Mouse (Mus musculus): ENCODE data around the gene Arxes1. TPM values are rescaled to one million over a fixed set of nuclear protein-coding genes. Genes with fewer than 3 reads are reported as not detected.
"Not testable (repeated sequence)": the region's sequence is repeated elsewhere in the genome, so short reads cannot be mapped to it uniquely, and the experiment has no call there.

The Arxes1 gene
- polyA plus RNA-seq, 1 experiment from 2014 or later = 95.2 TPM

GRCm38 (mm10) chrX:136051219-136051618 lies 18.1 kb downstream of the Arxes1 start:
- no peak for ATAC-seq
- no peak overlapping the region for H3K9ac ChIP-seq (replicated peaks)
- H3K4me1 ChIP-seq (replicated peaks) = no peaks in the 10 kb centered on the region
- H3K27ac ChIP-seq = no peak overlapping the region
- H3K4me3 ChIP-seq (replicated peaks) = no peak overlapping the region
- no peaks in the 10 kb centered on the region for H3K27me3 ChIP-seq
- H3K9me3 ChIP-seq = no peaks in the 10 kb centered on the region
- H3K36me3 ChIP-seq = no peaks in the 10 kb centered on the region
- no peak overlapping the region for H3K4me2 ChIP-seq (replicated peaks)
- WGBS = 74% methylated on average over 2 of the region's 2 CpGs

DNA sequence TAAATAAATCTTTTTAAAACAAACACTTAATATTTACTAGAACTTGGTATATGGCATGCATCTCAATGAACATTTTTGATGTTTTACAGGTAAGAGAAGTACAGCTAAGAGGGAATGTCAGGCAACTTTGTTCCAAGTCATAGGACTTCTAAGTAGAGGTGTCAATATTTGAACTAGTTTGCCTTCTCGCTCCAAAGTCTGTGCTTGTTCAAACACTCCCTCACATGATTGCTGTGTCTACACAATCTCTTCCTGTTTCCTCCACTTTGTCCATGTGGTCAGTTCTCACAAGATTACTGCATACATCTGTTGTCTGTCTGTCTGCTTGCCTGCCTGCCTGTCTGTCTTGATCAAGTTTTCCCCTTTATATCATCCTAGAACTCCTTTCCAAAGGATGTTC lies 27.5 kb downstream of the Arxes1 start:
- ATAC-seq = no peak
- no peak overlapping the region for H3K4me3 ChIP-seq (replicated peaks)
- no peak overlapping the region for H3K4me2 ChIP-seq (replicated peaks)
- WGBS = 85% methylated on average over 1 of the region's 1 CpGs
- peaks cover 6% of the 10 kb centered on the region; the same call in 1 of the 2 replicates for H3K27me3 ChIP-seq
- H3K27ac ChIP-seq = no peak overlapping the region
- no peaks in the 10 kb centered on the region for H3K36me3 ChIP-seq
- H3K4me1 ChIP-seq (replicated peaks) = no peaks in the 10 kb centered on the region
- no peak overlapping the region for H3K9ac ChIP-seq (replicated peaks)
- no peaks in the 10 kb centered on the region for H3K9me3 ChIP-seq

DNA sequence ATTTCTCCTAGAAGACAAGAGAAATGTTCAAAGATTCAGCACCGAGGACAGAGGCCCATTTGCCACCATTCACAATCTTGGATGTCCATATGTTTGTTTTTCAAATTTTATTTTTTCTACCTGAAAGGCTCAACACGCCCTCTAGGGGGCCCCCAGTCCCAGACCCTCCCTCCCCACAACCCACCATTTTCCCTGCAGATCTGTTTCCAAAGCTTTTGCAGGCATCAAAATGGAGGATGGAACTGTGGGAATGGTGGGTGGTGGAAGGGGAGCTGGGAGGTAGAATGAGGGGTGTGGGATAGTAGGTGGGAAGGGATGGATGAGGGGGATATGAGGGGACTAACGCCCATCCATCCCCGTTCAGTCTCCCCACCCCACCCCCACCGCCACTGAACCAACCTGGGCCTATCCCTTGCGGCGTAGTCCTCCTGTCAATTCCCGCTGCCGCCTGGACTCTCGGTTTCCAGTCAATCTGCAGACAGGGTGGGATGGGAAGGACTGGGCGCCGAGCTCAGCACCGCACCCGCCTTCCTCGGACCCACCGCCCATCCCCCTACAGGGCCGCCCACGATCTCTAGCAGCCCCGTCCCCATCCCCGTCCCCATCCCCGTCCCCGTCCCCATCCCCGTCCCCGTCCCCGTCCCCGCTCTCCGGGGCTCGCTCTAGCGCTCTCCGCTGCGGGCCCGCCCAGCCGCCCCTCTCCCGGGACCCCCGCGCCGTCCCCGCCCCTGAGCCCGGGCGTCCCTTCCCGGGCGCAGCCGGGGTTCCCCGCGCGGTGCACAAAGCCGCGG lies 34.2 kb downstream of the Arxes1 start:
- H3K36me3 ChIP-seq; H3K4me1 ChIP-seq (replicated peaks); H3K27me3 ChIP-seq; H3K9me3 ChIP-seq: not testable (repeated sequence)
- peak; percentile 84 for ATAC-seq
- WGBS = 21% methylated on average over 10 of the region's 48 CpGs
- Histone ChIP-seq H3K4me3 (replicated peaks) (peak overlapping the region; percentile 49), H3K27ac (peak overlapping the region; percentile 81), H3K9ac (replicated peaks) (peak overlapping the region; percentile 73), H3K4me2 (replicated peaks) (peak overlapping the region; percentile 56)

DNA sequence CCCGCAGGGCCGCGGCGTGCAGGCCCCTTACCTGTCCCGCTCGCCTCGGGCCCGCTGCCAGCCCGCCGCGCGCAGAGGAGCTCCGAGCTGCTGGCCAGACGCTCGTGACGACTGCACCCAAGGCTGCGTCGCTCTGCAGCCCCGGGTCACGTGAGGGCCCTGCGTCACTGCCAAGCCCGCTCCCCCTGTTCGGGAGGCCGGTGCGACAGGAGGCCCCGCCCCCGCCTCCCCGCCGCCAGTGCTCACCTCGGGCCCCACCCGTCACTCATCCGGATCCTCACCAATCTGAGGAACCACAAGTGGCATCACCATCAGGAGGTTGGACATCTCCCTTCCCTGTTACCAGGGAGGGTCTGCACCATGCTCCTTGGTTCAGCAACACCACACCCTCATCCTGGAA lies 34.9 kb downstream of the Arxes1 start, which contains the start of gene Bex2:
Gene Bex2, minus strand, starts transcription at position 217 of the 400 bp plus-strand sequence.
- not testable (repeated sequence) for H3K4me1 ChIP-seq (replicated peaks); H3K9me3 ChIP-seq; H3K36me3 ChIP-seq; H3K27me3 ChIP-seq
- peak; percentile 97 for ATAC-seq
- peak within 1 kb of the TSS; percentile 73 for H3K9ac ChIP-seq (replicated peaks)
- H3K4me2 ChIP-seq (replicated peaks) = peak within 1 kb of the TSS; percentile 56
- 40% methylated on average over 2 of the region's 32 CpGs for WGBS
- peak within 1 kb of the TSS; percentile 81 for H3K27ac ChIP-seq
- H3K4me3 ChIP-seq (replicated peaks) = peak within 1 kb of the TSS; percentile 49

Other genes starting within 250 kb of the Arxes1 start
- 111 and 116 TPM in 2 replicates for gene Bhlhb9, start 235.8 kb upstream of the Arxes1 start, polyA plus RNA-seq (2015; fragmentation: Nextera tagmentation; extraction: Ambion mirVana)
- 157 and 166 TPM in 2 replicates for gene Gprasp2, start 194.3 kb upstream of the Arxes1 start, polyA plus RNA-seq (2015; fragmentation: Nextera tagmentation; extraction: Ambion mirVana)
- gene Arxes2, start 39.5 kb upstream of the Arxes1 start, polyA plus RNA-seq (2015; fragmentation: Nextera tagmentation; extraction: Ambion mirVana) = 243 and 276 TPM in 2 replicates
- 586 and 639 TPM in 2 replicates for gene Bex2, start 34.9 kb downstream of the Arxes1 start, polyA plus RNA-seq (2015; fragmentation: Nextera tagmentation; extraction: Ambion mirVana)
- gene Nxf3, start 51.9 kb downstream of the Arxes1 start, polyA plus RNA-seq (2015; fragmentation: Nextera tagmentation; extraction: Ambion mirVana) = not detected in 2 replicates
- gene Bex4, start 105.6 kb downstream of the Arxes1 start, polyA plus RNA-seq (2015; fragmentation: Nextera tagmentation; extraction: Ambion mirVana) = 108 and 121 TPM in 2 replicates
- 134 and 143 TPM in 2 replicates for gene Tceal8, start 139.0 kb downstream of the Arxes1 start, polyA plus RNA-seq (2015; fragmentation: Nextera tagmentation; extraction: Ambion mirVana)
- 17.5 and 20.1 TPM in 2 replicates for gene Tceal5, start 170.5 kb downstream of the Arxes1 start, polyA plus RNA-seq (2015; fragmentation: Nextera tagmentation; extraction: Ambion mirVana)
- gene Tceal7, start 181.4 kb downstream of the Arxes1 start, polyA plus RNA-seq (2015; fragmentation: Nextera tagmentation; extraction: Ambion mirVana) = 1.5 and 1.7 TPM in 2 replicates
- 179 and 186 TPM in 2 replicates for gene Bex1, start 182.1 kb downstream of the Arxes1 start, polyA plus RNA-seq (2015; fragmentation: Nextera tagmentation; extraction: Ambion mirVana)
- 354 and 388 TPM in 2 replicates for gene Tceal9, start 211.7 kb downstream of the Arxes1 start, polyA plus RNA-seq (2015; fragmentation: Nextera tagmentation; extraction: Ambion mirVana)
- 705 TPM in 2 replicates for gene Bex3, start 236.9 kb downstream of the Arxes1 start, polyA plus RNA-seq (2015; fragmentation: Nextera tagmentation; extraction: Ambion mirVana)

Data from midbrain, embryonic 13.5 days (tissue).